Mouse (Mus musculus) myocyte (in vitro differentiated cells): ENCODE measurements around the gene Sox14.

Source experiments
- E2F4 ChIP-seq: IDR thresholded peaks from one replicate; pipeline ENCODE4 v1.6.1; 2011; ENCODE audit warnings: mild to moderate bottlenecking, control low read depth, moderate library complexity; ENCODE audit not compliant: insufficient read depth
- POLR2A ChIP-seq: IDR thresholded peaks from one replicate; pipeline ENCODE4 v1.6.1; 2011; ENCODE audit warnings: low read depth, mild to moderate bottlenecking, control low read depth, moderate library complexity; ENCODE audit not compliant: insufficient read length
- TCF12 ChIP-seq: IDR thresholded peaks from one replicate; pipeline ENCODE4 v1.6.1; 2011; ENCODE audit warnings: mild to moderate bottlenecking, control low read depth; ENCODE audit not compliant: poor library complexity, insufficient read depth, severe bottlenecking
- TCF3 ChIP-seq: IDR thresholded peaks from one replicate; pipeline ENCODE4 v1.6.1; 2011; ENCODE audit warnings: low read depth, control low read depth; ENCODE audit not compliant: insufficient read length
- USF1 ChIP-seq: IDR thresholded peaks from one replicate; pipeline ENCODE4 v1.6.1; 2011; ENCODE audit warnings: low read depth, mild to moderate bottlenecking, control low read depth, moderate library complexity

GRCm38 (mm10) chr9:99877056-99877546, 1.1 kb upstream of the Sox14 start:
- TF ChIP-seq TCF3 (no peak), POLR2A (no peak), USF1 (no peak), E2F4 (no peak), TCF12 (no peak)
